Mouse (Mus musculus): ENCODE measurements around the gene Kpna4. TPM values are rescaled to one million over a fixed set of nuclear protein-coding genes. Genes with fewer than 3 reads are reported as not detected.

Gene Kpna4
- 30.3 and 35.1 TPM in 2 replicates for polyA plus RNA-seq (2015; fragmentation: Nextera tagmentation; extraction: Ambion mirVana)

DNA sequence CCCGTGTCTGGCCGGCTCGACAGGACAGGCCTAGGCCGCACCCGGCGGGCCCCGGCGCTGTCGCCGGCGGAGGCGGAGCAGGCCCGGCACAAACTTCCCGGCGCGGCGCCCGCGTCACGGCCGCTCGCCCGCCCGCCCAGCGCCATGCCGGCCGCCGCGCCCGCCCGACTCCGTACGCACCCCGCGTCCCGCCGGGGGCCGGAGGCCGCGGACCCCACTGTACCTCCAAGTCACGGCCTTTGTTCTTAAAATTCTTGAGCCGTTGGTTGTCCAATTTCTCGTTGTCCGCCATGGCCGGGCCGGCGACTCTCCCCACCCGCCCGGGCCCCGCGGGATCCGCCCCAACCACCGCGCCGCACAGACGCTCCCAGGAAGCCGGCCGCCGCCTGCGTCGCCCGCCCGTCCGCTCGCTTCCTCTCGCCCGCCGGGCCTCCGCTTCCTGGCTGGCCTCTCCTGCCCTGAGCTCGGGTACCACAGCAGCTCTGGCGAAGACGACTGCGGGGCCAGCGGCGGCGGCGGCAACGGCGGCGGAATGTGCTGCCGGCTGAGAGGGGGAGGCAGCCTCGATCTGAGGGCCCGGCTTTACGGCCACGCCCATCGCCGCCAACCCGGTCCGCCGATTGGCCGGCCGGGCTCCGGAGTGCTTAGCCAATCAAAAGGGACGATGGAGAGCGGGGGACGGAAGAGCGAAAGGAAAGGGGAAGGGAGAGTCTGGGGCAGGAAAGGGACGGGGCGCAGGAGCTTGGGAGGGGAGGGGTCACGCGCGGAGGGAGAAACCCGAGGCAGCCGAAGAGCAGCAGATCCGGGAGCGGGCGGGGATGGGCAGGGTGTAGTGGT lies at the start of gene Kpna4:
Gene Kpna4 (minus strand): TSS at position 605 of the 837 bp plus-strand sequence.

DNA sequence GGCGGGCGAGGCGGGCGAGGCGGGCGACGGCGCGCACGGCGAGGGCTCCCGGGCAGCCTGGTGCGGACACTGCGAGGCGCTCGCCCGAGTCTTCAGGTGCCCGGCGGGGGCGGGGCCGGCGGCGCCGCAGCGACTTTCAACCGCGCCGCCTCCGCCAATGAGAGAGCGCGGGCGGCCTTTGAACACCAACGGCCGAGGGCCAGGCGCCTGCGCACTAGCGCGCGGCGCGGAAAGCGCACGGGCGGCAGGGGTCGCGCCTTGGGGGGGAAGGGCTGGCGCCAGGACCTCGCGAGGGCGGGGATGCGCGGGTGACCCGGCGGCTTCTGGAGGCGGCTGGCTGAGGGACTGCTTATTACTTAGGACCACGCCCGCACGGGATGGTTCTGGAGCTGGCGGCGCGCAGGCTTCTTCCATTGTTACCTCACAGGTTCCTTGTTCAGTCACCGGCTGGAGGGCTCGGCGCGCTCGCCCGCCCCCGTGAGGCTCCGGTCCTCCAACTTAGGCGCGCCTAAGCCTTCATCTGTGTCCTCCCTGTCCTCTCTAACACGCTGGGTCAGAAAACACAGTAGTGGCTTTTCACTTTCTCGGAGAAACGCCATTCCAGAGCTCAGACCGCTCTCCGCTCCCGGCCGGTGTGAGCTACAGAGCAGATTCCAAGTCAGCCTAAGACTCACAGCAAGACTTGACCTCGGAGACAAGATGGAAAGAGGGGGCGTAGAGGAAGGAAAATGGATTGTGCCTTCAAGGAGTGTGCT lies 82.1 kb downstream of the Kpna4 start, which contains the start of gene Trim59:
Gene Trim59 (minus strand): TSS at position 111 of the 755 bp plus-strand sequence.

Other genes starting within 250 kb of the Kpna4 start
- 5.6 and 6.2 TPM in 2 replicates for gene Ift80, start 122.5 kb downstream of the Kpna4 start, polyA plus RNA-seq (2015; fragmentation: Nextera tagmentation; extraction: Ambion mirVana)
- gene Smc4, start 122.4 kb downstream of the Kpna4 start, polyA plus RNA-seq (2015; fragmentation: Nextera tagmentation; extraction: Ambion mirVana), result 21.8 and 23.1 TPM in 2 replicates
- gene Trim59, start 82.4 kb downstream of the Kpna4 start, polyA plus RNA-seq (2015; fragmentation: Nextera tagmentation; extraction: Ambion mirVana), result 12.9 and 15.3 TPM in 2 replicates
- gene Arl14, start 95.3 kb upstream of the Kpna4 start, polyA plus RNA-seq (2015; fragmentation: Nextera tagmentation; extraction: Ambion mirVana), result not detected in 2 replicates
- gene Ppm1l, start 189.7 kb upstream of the Kpna4 start, polyA plus RNA-seq (2015; fragmentation: Nextera tagmentation; extraction: Ambion mirVana), result 17.9 and 19.4 TPM in 2 replicates

Measured in neural tube, postnatal 0 days (tissue).